Mouse (Mus musculus) c-Kit-negative CD71-positive TER-119-positive erythroid progenitor cells, embryonic 14.5 days (primary cell): ENCODE measurements around the gene Grpel1.

Source experiments
- DNase-seq: peaks from one replicate; pipeline ENCODE4 v3.0.0-alpha.2; 2013; ENCODE audit warnings: low read depth, low spot score

The Grpel1 gene

GRCm38 (mm10) chr5:36510956-36511355 lies 46.2 kb downstream of the Grpel1 start:
- no peak for DNase-seq

GRCm38 (mm10) chr5:36515126-36515525 lies 50.3 kb downstream of the Grpel1 start:
- no peak for DNase-seq

GRCm38 (mm10) chr5:36515558-36515957 lies 50.8 kb downstream of the Grpel1 start:
- DNase-seq, result no peak

GRCm38 (mm10) chr5:36517596-36517995 lies 52.8 kb downstream of the Grpel1 start:
- no peak for DNase-seq

GRCm38 (mm10) chr5:36519751-36520150 lies 55.0 kb downstream of the Grpel1 start:
- no peak for DNase-seq

DNA sequence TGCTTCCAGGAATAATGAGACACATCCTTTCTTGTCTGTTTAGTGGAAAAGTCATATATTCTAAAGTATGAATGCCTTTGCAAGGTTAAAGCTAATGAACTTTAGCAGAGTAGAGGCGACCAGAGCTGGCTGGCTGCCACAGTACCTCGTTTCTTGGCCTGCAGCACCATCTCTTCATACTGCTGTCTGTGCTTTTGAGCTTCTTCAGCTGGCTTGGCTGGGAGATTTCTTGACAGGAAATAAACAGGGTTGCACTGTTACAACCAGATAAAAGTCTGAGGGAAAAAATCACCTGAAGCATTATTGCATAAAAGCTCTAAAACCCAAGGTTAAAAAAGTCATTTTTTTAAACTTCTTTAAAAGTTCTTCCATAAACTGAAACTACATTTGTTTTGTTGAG lies 58.0 kb downstream of the Grpel1 start:
- DNase-seq, result no peak

- DNase-seq, result no peak
Observed at GRCm38 (mm10) chr5:36523219-36523703, 58.5 kb downstream of the Grpel1 start.
